Comparison of ENCODE assay signal across 15 mouse cellular contexts in genomic region chr9:45426456-45426855, GRCm38 (mm10). TPM values are rescaled to one million over a fixed set of nuclear protein-coding genes. Genes with fewer than 3 reads are reported as not detected.
DNase-seq lines count a peak whose midpoint lies in the region; ATAC-seq lines count a peak whose summit lies in the region.
"Had no signal": no experiment of that assay in that cellular context is flagged by ENCODE, and none has a peak within 500 bp of the region (broad histone marks: within the 10 kb centered on the region; RNA-seq: fewer than 3 reads in every experiment).

Gene Dscaml1, plus strand, starts transcription at chr9:45426628.

- no peak within 1 kb of the TSS for H3K4me2 ChIP-seq in forebrain, embryonic 16.5 days (ENCODE audit: low read length)
- no peak within 1 kb of the TSS for H3K4me2 ChIP-seq in neural tube, embryonic 13.5 days
- no peak within 1 kb of the TSS for H3K4me2 ChIP-seq in neural tube, embryonic 15.5 days

- no peaks in the 10 kb centered on the region; the same call in 1 of the 2 replicates for H3K27me3 ChIP-seq in forebrain, embryonic 16.5 days (replicated peaks; ENCODE audit: control insufficient read depth, insufficient read depth, low read length)
- peaks cover 56% of the 10 kb centered on the region for H3K27me3 ChIP-seq in forebrain, embryonic 10.5 days (ENCODE audit: poor library complexity, severe bottlenecking)
- H3K27me3 ChIP-seq in neural tube, embryonic 13.5 days = peaks cover 48% of the 10 kb centered on the region
- H3K27me3 ChIP-seq in neural tube, embryonic 15.5 days (replicated peaks) = peaks cover 38% of the 10 kb centered on the region
- peaks cover 72% of the 10 kb centered on the region for H3K27me3 ChIP-seq in heart, embryonic 10.5 days (ENCODE audit: insufficient read depth, poor library complexity, severe bottlenecking)

- H3K36me3 ChIP-seq in forebrain, embryonic 16.5 days (ENCODE audit: control insufficient read depth, insufficient read depth) = no peaks in the 10 kb centered on the region
- H3K36me3 ChIP-seq in forebrain, embryonic 10.5 days (replicated peaks) = no peaks in the 10 kb centered on the region
- no peaks in the 10 kb centered on the region for H3K36me3 ChIP-seq in neural tube, embryonic 13.5 days
- no peaks in the 10 kb centered on the region for H3K36me3 ChIP-seq in neural tube, embryonic 15.5 days
- no peaks in the 10 kb centered on the region for H3K36me3 ChIP-seq in heart, embryonic 10.5 days
- H3K36me3 ChIP-seq: limb, embryonic 10.5 days had no signal

- no peak within 1 kb of the TSS for H3K4me3 ChIP-seq in forebrain, embryonic 16.5 days (replicated peaks; ENCODE audit: low read length)
- no peak within 1 kb of the TSS for H3K4me3 ChIP-seq in forebrain, embryonic 10.5 days
- no peak within 1 kb of the TSS for H3K4me3 ChIP-seq in neural tube, embryonic 13.5 days
- no peak within 1 kb of the TSS for H3K4me3 ChIP-seq in neural tube, embryonic 15.5 days (replicated peaks)
- no peak within 1 kb of the TSS for H3K4me3 ChIP-seq in heart, embryonic 10.5 days
- H3K4me3 ChIP-seq: gastrocnemius, adult 2 months; limb, embryonic 10.5 days had no signal

- peaks cover 10% of the 10 kb centered on the region for H3K4me1 ChIP-seq in forebrain, embryonic 16.5 days (replicated peaks; ENCODE audit: control insufficient read depth, insufficient read depth, low read length)
- H3K4me1 ChIP-seq in forebrain, embryonic 10.5 days = peaks cover 18% of the 10 kb centered on the region
- peaks cover 23% of the 10 kb centered on the region for H3K4me1 ChIP-seq in neural tube, embryonic 13.5 days (replicated peaks)
- peaks cover 22% of the 10 kb centered on the region for H3K4me1 ChIP-seq in neural tube, embryonic 15.5 days
- H3K4me1 ChIP-seq in heart, embryonic 10.5 days = peaks cover 26% of the 10 kb centered on the region

- no peaks in the 10 kb centered on the region for H3K9me3 ChIP-seq in forebrain, embryonic 16.5 days (ENCODE audit: control insufficient read depth, low read length)
- H3K9me3 ChIP-seq in forebrain, embryonic 10.5 days = no peaks in the 10 kb centered on the region
- H3K9me3 ChIP-seq in neural tube, embryonic 13.5 days = no peaks in the 10 kb centered on the region
- H3K9me3 ChIP-seq in neural tube, embryonic 15.5 days (replicated peaks) = no peaks in the 10 kb centered on the region
- H3K9me3 ChIP-seq in heart, embryonic 10.5 days = no peaks in the 10 kb centered on the region
- H3K9me3 ChIP-seq: limb, embryonic 10.5 days had no signal

- DNase-seq in forebrain, embryonic 10.5 days (ENCODE audit: extremely low spot score, low spot score) = no peak
- no peak for DNase-seq in neural tube, embryonic 10.5 days (ENCODE audit: extremely low spot score, low spot score)
- DNase-seq in layer of hippocampus, postnatal 14 days (ENCODE audit: low spot score in 2 of 2) = no peak
- no peak for DNase-seq in heart, embryonic 10.5 days (ENCODE audit: low spot score)
- DNase-seq in urinary bladder, adult 2 months (ENCODE audit: low spot score) = no peak
- DNase-seq: gastrocnemius, adult 2 months; right cerebral cortex, postnatal 4 days had no signal

- 77% methylated on average over 4 of the region's 4 CpGs for WGBS in forebrain, embryonic 16.5 days
- WGBS in forebrain, embryonic 10.5 days = 90% methylated on average over 4 of the region's 4 CpGs
- 84% methylated on average over 4 of the region's 4 CpGs for WGBS in neural tube, embryonic 13.5 days
- 84% methylated on average over 4 of the region's 4 CpGs for WGBS in neural tube, embryonic 15.5 days
- WGBS in heart, embryonic 10.5 days = 76% methylated on average over 4 of the region's 4 CpGs

- no peak within 1 kb of the TSS for H3K9ac ChIP-seq in forebrain, embryonic 16.5 days (replicated peaks; ENCODE audit: low read depth, low read length)
- H3K9ac ChIP-seq in neural tube, embryonic 13.5 days = no peak within 1 kb of the TSS
- H3K9ac ChIP-seq in neural tube, embryonic 15.5 days (replicated peaks) = no peak within 1 kb of the TSS

- no peak within 1 kb of the TSS for H3K27ac ChIP-seq in forebrain, embryonic 16.5 days (ENCODE audit: low read length)
- H3K27ac ChIP-seq in forebrain, embryonic 10.5 days = no peak within 1 kb of the TSS
- H3K27ac ChIP-seq in neural tube, embryonic 13.5 days (replicated peaks) = no peak within 1 kb of the TSS
- no peak within 1 kb of the TSS for H3K27ac ChIP-seq in neural tube, embryonic 15.5 days (replicated peaks)
- no peak within 1 kb of the TSS for H3K27ac ChIP-seq in heart, embryonic 10.5 days
- H3K27ac ChIP-seq: gastrocnemius, adult 2 months; limb, embryonic 10.5 days had no signal

- ATAC-seq in forebrain, embryonic 16.5 days = no peak
- ATAC-seq in neural tube, embryonic 13.5 days (ENCODE audit: low read depth) = no peak
- no peak for ATAC-seq in neural tube, embryonic 15.5 days (ENCODE audit: low FRiP score)
- ATAC-seq: intestine, postnatal 0 days had no signal

RNA-seq across cellular contexts. Expression of gene Dscaml1, which starts in this region (rescaled TPM):
- polyA plus RNA-seq in forebrain, embryonic 16.5 days (2015; fragmentation: Nextera tagmentation; extraction: Ambion mirVana) = 27.9 and 28.0 TPM in 2 replicates
- 0.28 and 0.79 TPM in 2 replicates for polyA plus RNA-seq in forebrain, embryonic 10.5 days (2016; fragmentation: Nextera tagmentation; extraction: Ambion mirVana)
- 12.5 and 13.5 TPM in 2 replicates for polyA plus RNA-seq in neural tube, embryonic 13.5 days (2015; fragmentation: Nextera tagmentation; extraction: Ambion mirVana)
- total RNA-seq in layer of hippocampus, postnatal 14 days (2021) = 10 to 100 TPM; 73.7 to 75.4 TPM
- polyA plus RNA-seq in neural tube, embryonic 15.5 days (2015; fragmentation: Nextera tagmentation; extraction: Ambion mirVana) = 12.4 and 16.4 TPM in 2 replicates
- polyA plus RNA-seq in heart, embryonic 10.5 days (2016; fragmentation: Nextera tagmentation; extraction: Ambion mirVana) = 0.14 TPM in 2 replicates
- polyA plus RNA-seq in urinary bladder, adult 2 months (2012; rRNA removed) = 0.07 and 0.13 TPM in 2 replicates
- total RNA-seq: gastrocnemius, adult 2 months; megakaryocyte-erythroid progenitor cell, adult 5-6 weeks; MEL had no signal
- polyA plus RNA-seq: liver, embryonic 16.5 days had no signal
